Mouse (Mus musculus): ENCODE measurements around the gene Ppp1r14a.

DNA sequence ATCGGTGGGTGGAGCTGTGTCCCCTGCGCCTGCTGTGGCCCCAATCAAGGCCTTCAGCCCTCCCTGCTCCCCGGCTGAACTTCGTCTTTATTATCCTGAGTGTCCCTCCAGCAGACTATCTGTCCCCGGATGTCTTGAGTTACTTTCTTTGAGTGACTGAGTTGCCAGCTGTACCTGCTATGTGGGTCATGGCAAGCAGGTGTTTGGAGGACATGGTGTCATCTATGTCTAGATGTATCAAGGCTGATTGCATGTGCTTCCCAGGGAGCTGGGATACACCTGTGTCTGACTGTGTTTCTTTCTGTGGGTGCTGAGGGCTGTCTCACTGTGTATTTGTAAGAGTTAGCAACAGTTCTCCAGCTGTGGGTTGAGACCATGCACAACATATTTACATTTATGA, 20.6 kb downstream of the Ppp1r14a start:
- TF ChIP-seq CTCF (IDR thresholded peaks at IDR 0.05; ENCODE audit: low read depth) = no peak
- no peak for TF ChIP-seq EP300 (optimal IDR thresholded peaks at IDR 0.05)

Measured in stomach, postnatal 0 days (tissue).